Mouse (Mus musculus) hindbrain, embryonic 11.5 days (tissue): ENCODE measurements around the gene Appbp2. TPM values are rescaled to one million over a fixed set of nuclear protein-coding genes. Genes with fewer than 3 reads are reported as not detected.
"Not testable (repeated sequence)": the region's sequence is repeated elsewhere in the genome, so short reads cannot be mapped to it uniquely, and the experiment has no call there.

Experiments used
- ATAC-seq: fragments of 200-750 bp; cut with Nextera tagmentation; 2 replicates; pipeline ENCODE4 v1.8.0; 2017; ENCODE audit warnings: mild to moderate bottlenecking, moderate TSS enrichment, moderate library complexity; ENCODE audit not compliant: low FRiP score
- DNase-seq: peaks from one replicate; pipeline ENCODE4 v3.0.0-alpha.2; 2015; ENCODE audit warnings: low spot score
- H3K27ac ChIP-seq: fragments of 300-500 bp; sonication (generic); 2 replicates; pipeline ENCODE4 v1.5.1; 2014; ENCODE audit warnings: mild to moderate bottlenecking, low read depth, low read length
- H3K27me3 ChIP-seq: fragments of 300-500 bp; sonication (generic); 2 replicates; pipeline ENCODE4 v1.6.1; 2014; ENCODE audit warnings: mild to moderate bottlenecking, low read length, moderate library complexity, mixed read lengths; ENCODE audit not compliant: control insufficient read depth, insufficient read depth
- H3K36me3 ChIP-seq: fragments of 300-500 bp; sonication (generic); 2 replicates; pipeline ENCODE4 v1.6.1; 2014; ENCODE audit warnings: mild to moderate bottlenecking, low read length, moderate library complexity, mixed read lengths; ENCODE audit not compliant: control insufficient read depth, insufficient read depth
- H3K4me1 ChIP-seq: fragments of 300-500 bp; sonication (generic); replicated peaks from 2 replicates; pipeline ENCODE4 v1.6.1; 2014; ENCODE audit warnings: low read length, mixed read lengths; ENCODE audit not compliant: control insufficient read depth, insufficient read depth
- H3K4me2 ChIP-seq: fragments of 300-500 bp; sonication (generic); replicated peaks from 2 replicates; pipeline ENCODE4 v1.6.1; 2014; ENCODE audit warnings: mild to moderate bottlenecking, low read depth, low read length
- H3K4me3 ChIP-seq: fragments of 300-500 bp; sonication (generic); 2 replicates; pipeline ENCODE4 v1.5.1; 2014; ENCODE audit warnings: low read depth, low read length
- H3K9ac ChIP-seq: fragments of 300-500 bp; sonication (generic); 2 replicates; pipeline ENCODE4 v1.6.1; 2014; ENCODE audit warnings: low read depth, low read length
- H3K9me3 ChIP-seq: fragments of 300-500 bp; sonication (generic); 2 replicates; pipeline ENCODE4 v1.6.1; 2016; ENCODE audit warnings: low read length; ENCODE audit not compliant: control insufficient read depth
- WGBS: fragments of 180-500 bp; shearing (Covaris S2); extraction: QIAGEN DNeasy Blood & Tissue Kit; methylation state at CpG from one replicate; pipeline ENCODE4 v1.1.7; 2014; 5-methylcytosine and 5-hydroxymethylcytosine counted together
- polyA plus RNA-seq: library from polyadenylated mRNA; unstranded; fragments of >200 nt; fragmentation: Nextera tagmentation; extraction: Ambion mirVana; gene quantifications from 2 replicates; pipeline ENCODE4 v1.2.1, GENCODE M21; 2014

The Appbp2 gene
- polyA plus RNA-seq, 1 experiment from 2014 or later: 65.5 TPM

GRCm38 (mm10) chr11:85167503-85167902, 67.4 kb downstream of the Appbp2 start:
- Histone ChIP-seq H3K9ac (no peak overlapping the region), H3K4me1 (no peaks in the 10 kb centered on the region), H3K36me3 (no peaks in the 10 kb centered on the region), H3K27me3 (no peaks in the 10 kb centered on the region), H3K4me3 (no peak overlapping the region), H3K9me3 (no peaks in the 10 kb centered on the region), H3K27ac (no peak overlapping the region), H3K4me2 (no peak overlapping the region)
- no peak for DNase-seq
- WGBS: 78% methylated on average over 1 of the region's 1 CpGs
- ATAC-seq: no peak

- Histone ChIP-seq H3K27ac (no peak overlapping the region), H3K4me1 (no peaks in the 10 kb centered on the region), H3K27me3 (no peaks in the 10 kb centered on the region), H3K4me2 (no peak overlapping the region), H3K4me3 (no peak overlapping the region), H3K36me3 (no peaks in the 10 kb centered on the region), H3K9me3 (no peaks in the 10 kb centered on the region), H3K9ac (no peak overlapping the region)
- DNase-seq: no peak
- no peak for ATAC-seq
Observed at GRCm38 (mm10) chr11:85164371-85164770, 70.6 kb downstream of the Appbp2 start.

- H3K4me3 ChIP-seq, H3K27ac ChIP-seq, H3K9ac ChIP-seq, H3K9me3 ChIP-seq, H3K4me1 ChIP-seq, ATAC-seq, H3K36me3 ChIP-seq, DNase-seq, H3K4me2 ChIP-seq, H3K27me3 ChIP-seq: not testable (repeated sequence)
- WGBS: 100% methylated on average over 1 of the region's 1 CpGs
Observed at GRCm38 (mm10) chr11:85163014-85163413, 71.9 kb downstream of the Appbp2 start.

- Histone ChIP-seq H3K9me3 (no peaks in the 10 kb centered on the region), H3K27me3 (no peaks in the 10 kb centered on the region), H3K27ac (no peak overlapping the region), H3K4me3 (no peak overlapping the region), H3K4me1 (no peaks in the 10 kb centered on the region), H3K4me2 (no peak overlapping the region), H3K36me3 (no peaks in the 10 kb centered on the region), H3K9ac (no peak overlapping the region)
- WGBS: 66% methylated on average over 2 of the region's 2 CpGs
- ATAC-seq (no peak), DNase-seq (no peak)
Observed at GRCm38 (mm10) chr11:85157301-85157700, 77.6 kb downstream of the Appbp2 start.

GRCm38 (mm10) chr11:85152256-85152930, 82.5 kb downstream of the Appbp2 start:
- DNase-seq (no peak), ATAC-seq (no peak)
- Histone ChIP-seq H3K9ac (no peak overlapping the region), H3K27ac (no peak overlapping the region), H3K4me2 (no peak overlapping the region), H3K4me3 (no peak overlapping the region), H3K9me3 (no peaks in the 10 kb centered on the region), H3K4me1 (no peaks in the 10 kb centered on the region), H3K27me3 (no peaks in the 10 kb centered on the region), H3K36me3 (no peaks in the 10 kb centered on the region)
- 89% methylated on average over 2 of the region's 2 CpGs for WGBS

GRCm38 (mm10) chr11:85139581-85140540, 95.1 kb downstream of the Appbp2 start, which contains the start of gene Usp32:
TSS of gene Usp32 (minus strand) at chr11:85140161.
- DNase-seq (peak; percentile 98), ATAC-seq (peak; percentile 98)
- Histone ChIP-seq H3K4me1 (no peaks in the 10 kb centered on the region), H3K4me3 (peak within 1 kb of the TSS; percentile 91), H3K9ac (peak within 1 kb of the TSS; percentile 83), H3K9me3 (no peaks in the 10 kb centered on the region), H3K4me2 (peak within 1 kb of the TSS; percentile 68), H3K36me3 (no peaks in the 10 kb centered on the region), H3K27ac (peak within 1 kb of the TSS; percentile 88), H3K27me3 (no peaks in the 10 kb centered on the region)
- 1% methylated on average over 54 of the region's 94 CpGs for WGBS

GRCm38 (mm10) chr11:85138776-85139474, 96.0 kb downstream of the Appbp2 start:
- 3% methylated on average over 17 of the region's 17 CpGs for WGBS
- H3K4me1 ChIP-seq: no peaks in the 10 kb centered on the region
- peak overlapping the region; percentile 88 for H3K27ac ChIP-seq
- DNase-seq (peak; percentile 37), ATAC-seq (no peak)
- H3K36me3 ChIP-seq: no peaks in the 10 kb centered on the region
- H3K4me2 ChIP-seq: peak overlapping the region; percentile 68
- peak overlapping the region; percentile 91 for H3K4me3 ChIP-seq
- no peaks in the 10 kb centered on the region for H3K9me3 ChIP-seq
- H3K9ac ChIP-seq: peak overlapping the region; percentile 83
- no peaks in the 10 kb centered on the region for H3K27me3 ChIP-seq
